Mouse (Mus musculus) bone marrow, adult 2 months (tissue): ENCODE measurements around the gene Smagp.

ENCODE experiments used
- CTCF ChIP-seq: fragments of 200-500 bp; IDR thresholded peaks from 2 replicates; pipeline ENCODE4 v1.5.1; 2011; ENCODE audit warnings: low read length, control low read depth; ENCODE audit not compliant: control insufficient read depth, insufficient read depth
- POLR2A ChIP-seq: fragments of 200-500 bp; IDR thresholded peaks from 2 replicates; pipeline ENCODE4 v1.6.1; 2011; ENCODE audit warnings: low read depth, mild to moderate bottlenecking, control low read depth, low read length, borderline replicate concordance; ENCODE audit not compliant: control insufficient read depth

- TF ChIP-seq POLR2A (no peak), CTCF (no peak)
These were observed 34.1 kb upstream of the Smagp start for GRCm38 (mm10) chr15:100670833-100671232.
